Mouse (Mus musculus) C2C12 (cell line): Measurements from ENCODE around the gene Sipa1l3. TPM values are rescaled to one million over a fixed set of nuclear protein-coding genes. Genes with fewer than 3 reads are reported as not detected.

Experiments
- H3K27me3 ChIP-seq: one replicate; pipeline ENCODE4 v1.6.1; 2011; ENCODE audit not compliant: control insufficient read depth, insufficient read depth, insufficient read length
- H3K36me3 ChIP-seq: one replicate; pipeline ENCODE4 v1.6.1; 2011; ENCODE audit not compliant: control insufficient read depth, insufficient read depth
- H3K4me3 ChIP-seq: one replicate; pipeline ENCODE4 v1.5.1; 2011; ENCODE audit warnings: mild to moderate bottlenecking, control low read depth; ENCODE audit not compliant: poor library complexity, insufficient read depth, severe bottlenecking
- H3K79me2 ChIP-seq: one replicate; pipeline ENCODE4 v1.6.1; 2011; ENCODE audit not compliant: control insufficient read depth, insufficient read depth
- H3K79me3 ChIP-seq: one replicate; pipeline ENCODE4 v1.6.1; 2011; ENCODE audit warnings: low read depth, control low read depth
- H3ac ChIP-seq: one replicate; pipeline ENCODE3; 2011; ENCODE audit warnings: low read depth; ENCODE audit not compliant: control insufficient read depth, insufficient read length
- CEBPB ChIP-seq: IDR thresholded peaks from one replicate; pipeline ENCODE4 v1.6.1; 2011; ENCODE audit warnings: low read depth, mild to moderate bottlenecking, control low read depth, moderate library complexity
- CTCF ChIP-seq: IDR thresholded peaks from one replicate; pipeline ENCODE4 v1.5.1; 2011; ENCODE audit not compliant: control insufficient read depth, insufficient read depth, insufficient read length
- FOSL1 ChIP-seq: IDR thresholded peaks from one replicate; pipeline ENCODE4 v1.8.0; 2011; ENCODE audit warnings: mild to moderate bottlenecking, low read length; ENCODE audit not compliant: poor library complexity, insufficient read depth, severe bottlenecking
- MAX ChIP-seq: IDR thresholded peaks from one replicate; pipeline ENCODE4 v1.6.1; 2011; ENCODE audit warnings: mild to moderate bottlenecking, control low read depth
- MYOD1 ChIP-seq: IDR thresholded peaks from one replicate; pipeline ENCODE4 v1.6.1; 2011; ENCODE audit warnings: low read depth; ENCODE audit not compliant: control insufficient read depth, insufficient read length
- MYOG ChIP-seq: IDR thresholded peaks from one replicate; pipeline ENCODE4 v1.6.1; 2011; ENCODE audit not compliant: control insufficient read depth, insufficient read length; ENCODE audit errors: extremely low read depth
- USF1 ChIP-seq: IDR thresholded peaks from one replicate; pipeline ENCODE4 v1.6.1; 2011; ENCODE audit warnings: low read depth, mild to moderate bottlenecking, control low read depth, moderate library complexity
- polyA plus RNA-seq: library from polyadenylated mRNA; unstranded; fragments of >200 nt; fragmentation: generic; extraction: Trizol; gene quantifications from one replicate; pipeline ENCODE4 v1.2.1, GENCODE M21; 2012; ENCODE audit warnings: missing spikeins

Gene Sipa1l3
- polyA plus RNA-seq, 1 experiment: 30.1 TPM

- no peak overlapping the region for H3K4me3 ChIP-seq
- H3K36me3 ChIP-seq: peaks cover 11% of the 10 kb centered on the region
- TF ChIP-seq FOSL1 (no peak), MYOD1 (no peak), USF1 (no peak), CEBPB (no peak), MYOG (no peak), CTCF (no peak), MAX (no peak)
- H3K27me3 ChIP-seq: no peaks in the 10 kb centered on the region
- H3K79me2 ChIP-seq: no peaks in the 10 kb centered on the region
- no peak overlapping the region for H3ac ChIP-seq
- H3K79me3 ChIP-seq: no peaks in the 10 kb centered on the region
Measured at GRCm38 (mm10) chr7:29328984-29329383, 189.5 kb downstream of the Sipa1l3 start.

GRCm38 (mm10) chr7:29327087-29327486 lies 191.4 kb downstream of the Sipa1l3 start:
- Histone ChIP-seq H3K79me3 (no peaks in the 10 kb centered on the region), H3K4me3 (no peak overlapping the region), H3K79me2 (no peaks in the 10 kb centered on the region), H3K27me3 (no peaks in the 10 kb centered on the region), H3ac (no peak overlapping the region), H3K36me3 (peaks cover 11% of the 10 kb centered on the region)
- TF ChIP-seq MYOG (no peak), USF1 (no peak), MAX (no peak), MYOD1 (no peak), FOSL1 (no peak), CEBPB (no peak), CTCF (no peak)

GRCm38 (mm10) chr7:29319337-29320307 lies 198.8 kb downstream of the Sipa1l3 start:
- no peak overlapping the region for H3ac ChIP-seq
- TF ChIP-seq MYOD1: no peak
- TF ChIP-seq USF1: no peak
- TF ChIP-seq CTCF: no peak
- no peak for TF ChIP-seq FOSL1
- TF ChIP-seq MYOG: no peak
- TF ChIP-seq CEBPB: no peak
- TF ChIP-seq MAX: no peak
- no peaks in the 10 kb centered on the region for H3K36me3 ChIP-seq
- H3K79me3 ChIP-seq: no peaks in the 10 kb centered on the region
- H3K79me2 ChIP-seq: no peaks in the 10 kb centered on the region
- H3K4me3 ChIP-seq: no peak overlapping the region
- no peaks in the 10 kb centered on the region for H3K27me3 ChIP-seq

- no peaks in the 10 kb centered on the region for H3K79me2 ChIP-seq
- H3K27me3 ChIP-seq: no peaks in the 10 kb centered on the region
- no peak overlapping the region for H3K4me3 ChIP-seq
- no peak overlapping the region for H3ac ChIP-seq
- TF ChIP-seq CTCF (no peak), MYOG (no peak), USF1 (no peak), FOSL1 (no peak), CEBPB (no peak)
- H3K36me3 ChIP-seq: no peaks in the 10 kb centered on the region
- H3K79me3 ChIP-seq: no peaks in the 10 kb centered on the region
Measured at GRCm38 (mm10) chr7:29318115-29318911, 200.1 kb downstream of the Sipa1l3 start.

GRCm38 (mm10) chr7:29317558-29317957 lies 200.9 kb downstream of the Sipa1l3 start:
- Histone ChIP-seq H3ac (no peak overlapping the region), H3K36me3 (no peaks in the 10 kb centered on the region), H3K79me3 (no peaks in the 10 kb centered on the region), H3K79me2 (no peaks in the 10 kb centered on the region), H3K4me3 (no peak overlapping the region), H3K27me3 (no peaks in the 10 kb centered on the region)
- no peak for TF ChIP-seq MYOG

- Histone ChIP-seq H3K36me3 (no peaks in the 10 kb centered on the region), H3K4me3 (no peak overlapping the region), H3K79me2 (no peaks in the 10 kb centered on the region), H3ac (no peak overlapping the region), H3K79me3 (no peaks in the 10 kb centered on the region), H3K27me3 (no peaks in the 10 kb centered on the region)
- TF ChIP-seq CEBPB (no peak), MYOG (no peak), USF1 (no peak), MYOD1 (no peak), CTCF (no peak), MAX (no peak), FOSL1 (no peak)
Measured at GRCm38 (mm10) chr7:29316976-29317375, 201.5 kb downstream of the Sipa1l3 start.
